Mouse (Mus musculus): Measurements from ENCODE around the gene Pxylp1. TPM values are rescaled to one million over a fixed set of nuclear protein-coding genes. Genes with fewer than 3 reads are reported as not detected.

Gene Pxylp1
- total RNA-seq, 1 experiment, result 3.6 TPM

- TF ChIP-seq MAFK (IDR thresholded peaks at IDR 0.05; ENCODE audit: insufficient read depth, low read depth, low read length) (no peak), ZC3H11A (IDR thresholded peaks at IDR 0.05; ENCODE audit: borderline replicate concordance, low read depth, low read length) (no peak), HCFC1 (IDR thresholded peaks at IDR 0.05; ENCODE audit: borderline replicate concordance, insufficient read depth, low read length) (no peak), ZNF384 (IDR thresholded peaks at IDR 0.05; ENCODE audit: low read depth, low read length) (no peak), CHD2 (IDR thresholded peaks at IDR 0.05; ENCODE audit: low read depth, low read length) (no peak)
Measured at GRCm38 (mm10) chr9:96934816-96935215, 42.3 kb upstream of the Pxylp1 start.

GRCm38 (mm10) chr9:96932751-96933150 lies 40.3 kb upstream of the Pxylp1 start:
- DNase-seq (ENCODE audit: low read depth, low spot score), result no peak
- Histone ChIP-seq H3K27ac (ENCODE audit: insufficient read depth, low read depth, low read length, poor library complexity, severe bottlenecking) (no peak overlapping the region), H3K36me3 (ENCODE audit: control insufficient read depth, insufficient read depth, low read length, poor library complexity, severe bottlenecking) (no peaks in the 10 kb centered on the region), H3K4me3 (ENCODE audit: insufficient read depth in 1 of 2, low read depth in 1 of 2, low read length in 2 of 2, poor library complexity in 1 of 2, severe bottlenecking in 1 of 2) (no peak overlapping the region), H3K9ac (ENCODE audit: insufficient read depth, low read depth, low read length, poor library complexity, severe bottlenecking) (no peak overlapping the region), H3K9me3 (ENCODE audit: control insufficient read depth, insufficient read depth, low read depth, low read length) (no peaks in the 10 kb centered on the region), H3K4me1 (ENCODE audit: control insufficient read depth in 2 of 2, insufficient read depth in 2 of 2, low read length in 2 of 2, poor library complexity in 1 of 2) (0 out of 4 replicates have a peak, but pooled peaks cover 0 to 1% of the 10 kb centered on the region in 2 experiments)
- in situ Hi-C loops (cut with MboI; ENCODE audit: low sequenced_read_pairs in 2 of 2, unreplicated experiment in 2 of 2), result no loop called here
- TF ChIP-seq CHD2 (IDR thresholded peaks at IDR 0.05; ENCODE audit: low read depth, low read length) (no peak), ZC3H11A (IDR thresholded peaks at IDR 0.05; ENCODE audit: borderline replicate concordance, low read depth, low read length) (no peak), MAFK (IDR thresholded peaks at IDR 0.05; ENCODE audit: insufficient read depth, low read depth, low read length) (no peak), ZNF384 (IDR thresholded peaks at IDR 0.05; ENCODE audit: low read depth, low read length) (no peak), HCFC1 (IDR thresholded peaks at IDR 0.05; ENCODE audit: borderline replicate concordance, insufficient read depth, low read length) (no peak)

More at GRCm38 (mm10) chr9:96934816-96935215, 42.3 kb upstream of the Pxylp1 start:
- H3K4me3 ChIP-seq (ENCODE audit: insufficient read depth in 1 of 2, low read depth in 1 of 2, low read length in 2 of 2, poor library complexity in 1 of 2, severe bottlenecking in 1 of 2), result no peak overlapping the region
- DNase-seq (ENCODE audit: low read depth, low spot score), result no peak
- in situ Hi-C loops (cut with MboI; ENCODE audit: low sequenced_read_pairs in 2 of 2, unreplicated experiment in 2 of 2), result no loop called here
- no peak overlapping the region for H3K27ac ChIP-seq (ENCODE audit: insufficient read depth, low read depth, low read length, poor library complexity, severe bottlenecking)
- no peaks in the 10 kb centered on the region for H3K9me3 ChIP-seq (ENCODE audit: control insufficient read depth, insufficient read depth, low read depth, low read length)
- H3K9ac ChIP-seq (ENCODE audit: insufficient read depth, low read depth, low read length, poor library complexity, severe bottlenecking), result no peak overlapping the region
- H3K36me3 ChIP-seq (ENCODE audit: control insufficient read depth, insufficient read depth, low read length, poor library complexity, severe bottlenecking), result no peaks in the 10 kb centered on the region
- H3K4me1 ChIP-seq (ENCODE audit: control insufficient read depth in 2 of 2, insufficient read depth in 2 of 2, low read length in 2 of 2, poor library complexity in 1 of 2), result 0 out of 4 replicates have a peak, but pooled peaks cover 0 to 1% of the 10 kb centered on the region in 2 experiments

- Histone ChIP-seq H3K4me3 (ENCODE audit: insufficient read depth in 1 of 2, low read depth in 1 of 2, low read length in 2 of 2, poor library complexity in 1 of 2, severe bottlenecking in 1 of 2) (no peak overlapping the region), H3K9me3 (ENCODE audit: control insufficient read depth, insufficient read depth, low read depth, low read length) (no peaks in the 10 kb centered on the region), H3K9ac (ENCODE audit: insufficient read depth, low read depth, low read length, poor library complexity, severe bottlenecking) (no peak overlapping the region), H3K36me3 (ENCODE audit: control insufficient read depth, insufficient read depth, low read length, poor library complexity, severe bottlenecking) (no peaks in the 10 kb centered on the region), H3K4me1 (ENCODE audit: control insufficient read depth in 2 of 2, insufficient read depth in 2 of 2, low read length in 2 of 2, poor library complexity in 1 of 2) (no peaks in the 10 kb centered on the region), H3K27ac (ENCODE audit: insufficient read depth, low read depth, low read length, poor library complexity, severe bottlenecking) (no peak overlapping the region)
- DNase-seq (ENCODE audit: low read depth, low spot score), result no peak
- in situ Hi-C loops (cut with MboI; ENCODE audit: low sequenced_read_pairs in 2 of 2, unreplicated experiment in 2 of 2), result no loop called here
- TF ChIP-seq ZNF384 (IDR thresholded peaks at IDR 0.05; ENCODE audit: low read depth, low read length), result no peak
- TF ChIP-seq CHD2 (IDR thresholded peaks at IDR 0.05; ENCODE audit: low read depth, low read length), result no peak
- no peak for TF ChIP-seq HCFC1 (IDR thresholded peaks at IDR 0.05; ENCODE audit: borderline replicate concordance, insufficient read depth, low read length)
- TF ChIP-seq ZC3H11A (IDR thresholded peaks at IDR 0.05; ENCODE audit: borderline replicate concordance, low read depth, low read length), result no peak
- no peak for TF ChIP-seq MAFK (IDR thresholded peaks at IDR 0.05; ENCODE audit: insufficient read depth, low read depth, low read length)
Measured at GRCm38 (mm10) chr9:96923577-96924316, 31.3 kb upstream of the Pxylp1 start.

GRCm38 (mm10) chr9:96923119-96923518 lies 30.6 kb upstream of the Pxylp1 start:
- TF ChIP-seq HCFC1 (IDR thresholded peaks at IDR 0.05; ENCODE audit: borderline replicate concordance, insufficient read depth, low read length) (no peak), ZC3H11A (IDR thresholded peaks at IDR 0.05; ENCODE audit: borderline replicate concordance, low read depth, low read length) (no peak), MAFK (IDR thresholded peaks at IDR 0.05; ENCODE audit: insufficient read depth, low read depth, low read length) (no peak), ZNF384 (IDR thresholded peaks at IDR 0.05; ENCODE audit: low read depth, low read length) (no peak), CHD2 (IDR thresholded peaks at IDR 0.05; ENCODE audit: low read depth, low read length) (no peak)
- Histone ChIP-seq H3K9ac (ENCODE audit: insufficient read depth, low read depth, low read length, poor library complexity, severe bottlenecking) (no peak overlapping the region), H3K9me3 (ENCODE audit: control insufficient read depth, insufficient read depth, low read depth, low read length) (no peaks in the 10 kb centered on the region), H3K27ac (ENCODE audit: insufficient read depth, low read depth, low read length, poor library complexity, severe bottlenecking) (no peak overlapping the region), H3K4me1 (ENCODE audit: control insufficient read depth in 2 of 2, insufficient read depth in 2 of 2, low read length in 2 of 2, poor library complexity in 1 of 2) (no peaks in the 10 kb centered on the region), H3K4me3 (ENCODE audit: insufficient read depth in 1 of 2, low read depth in 1 of 2, low read length in 2 of 2, poor library complexity in 1 of 2, severe bottlenecking in 1 of 2) (no peak overlapping the region), H3K36me3 (ENCODE audit: control insufficient read depth, insufficient read depth, low read length, poor library complexity, severe bottlenecking) (no peaks in the 10 kb centered on the region)
- no peak for DNase-seq (ENCODE audit: low read depth, low spot score)
- in situ Hi-C loops (cut with MboI; ENCODE audit: low sequenced_read_pairs in 2 of 2, unreplicated experiment in 2 of 2), result no loop called here

All from ES-E14 (cell line).